In the genomic region with DNA sequence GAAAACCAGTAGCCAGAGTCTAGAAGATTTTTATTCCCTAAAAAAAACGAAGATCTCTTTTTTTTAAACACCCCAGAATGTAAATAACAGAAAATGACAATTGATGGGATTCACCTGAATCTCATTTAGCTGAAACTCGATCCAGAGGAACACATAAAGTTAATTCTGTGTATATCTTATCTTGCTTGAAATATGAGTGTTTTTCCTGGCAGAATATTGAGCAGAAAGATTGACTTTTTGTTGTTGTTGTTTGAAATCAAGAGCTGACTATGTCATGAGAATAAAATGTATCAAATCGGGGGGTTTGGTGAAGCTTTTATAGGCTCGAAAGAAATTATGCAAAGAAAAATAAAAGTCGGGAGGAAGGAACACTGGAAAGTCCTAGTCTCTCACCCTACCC, we compare ENCODE assay signal across 24 mouse cellular contexts.
DNase-seq lines count a peak whose midpoint lies in the region; ATAC-seq lines count a peak whose summit lies in the region.
"Had no signal": no experiment of that assay in that cellular context is flagged by ENCODE, and none has a peak within 500 bp of the region (broad histone marks: within the 10 kb centered on the region; RNA-seq: fewer than 3 reads in every experiment).

No protein-coding gene starts in this region.

- peak overlapping the region; percentile 62 for H3K27ac ChIP-seq in kidney, embryonic 14.5 days (ENCODE audit: low read depth, low read length)
- H3K27ac ChIP-seq in kidney, embryonic 16.5 days (ENCODE audit: low read length) = 0 out of 2 replicates have a peak overlapping the region, but pooled peaks have one; percentile 2
- H3K27ac ChIP-seq in midbrain, embryonic 11.5 days (ENCODE audit: low read depth, low read length) = no peak overlapping the region
- H3K27ac ChIP-seq in midbrain, embryonic 13.5 days = no peak overlapping the region
- H3K27ac ChIP-seq: embryonic facial prominence, embryonic 10.5 days; embryonic facial prominence, embryonic 12.5 days; forebrain, embryonic 13.5 days; forebrain, embryonic 15.5 days had no signal

- H3K4me2 ChIP-seq in kidney, embryonic 14.5 days (replicated peaks; ENCODE audit: low read depth, low read length) = no peak overlapping the region
- H3K4me2 ChIP-seq in kidney, embryonic 16.5 days (replicated peaks; ENCODE audit: low read depth, low read length) = no peak overlapping the region
- no peak overlapping the region for H3K4me2 ChIP-seq in midbrain, embryonic 11.5 days
- H3K4me2 ChIP-seq in midbrain, embryonic 13.5 days (replicated peaks) = no peak overlapping the region
- H3K4me2 ChIP-seq: embryonic facial prominence, embryonic 12.5 days; forebrain, embryonic 13.5 days; forebrain, embryonic 15.5 days had no signal

- H3K9me3 ChIP-seq in kidney, embryonic 14.5 days (ENCODE audit: control insufficient read depth, low read length) = no peaks in the 10 kb centered on the region
- no peaks in the 10 kb centered on the region for H3K9me3 ChIP-seq in kidney, embryonic 16.5 days (ENCODE audit: low read length)
- H3K9me3 ChIP-seq in midbrain, embryonic 11.5 days (ENCODE audit: control insufficient read depth, low read length) = no peaks in the 10 kb centered on the region
- H3K9me3 ChIP-seq in midbrain, embryonic 13.5 days = no peaks in the 10 kb centered on the region
- H3K9me3 ChIP-seq: embryonic facial prominence, embryonic 10.5 days; embryonic facial prominence, embryonic 12.5 days; forebrain, embryonic 13.5 days; forebrain, embryonic 15.5 days had no signal

- no peaks in the 10 kb centered on the region for H3K27me3 ChIP-seq in kidney, embryonic 14.5 days (ENCODE audit: control insufficient read depth, insufficient read depth, low read length)
- no peaks in the 10 kb centered on the region for H3K27me3 ChIP-seq in kidney, embryonic 16.5 days (ENCODE audit: insufficient read depth, low read length)
- no peaks in the 10 kb centered on the region for H3K27me3 ChIP-seq in midbrain, embryonic 11.5 days (ENCODE audit: control insufficient read depth, insufficient read depth, low read length)
- H3K27me3 ChIP-seq in midbrain, embryonic 13.5 days = no peaks in the 10 kb centered on the region
- H3K27me3 ChIP-seq: CH12.LX; embryonic facial prominence, embryonic 12.5 days; forebrain, embryonic 13.5 days; forebrain, embryonic 15.5 days had no signal

- no peak overlapping the region for H3K4me3 ChIP-seq in kidney, embryonic 14.5 days (ENCODE audit: low read length)
- H3K4me3 ChIP-seq in kidney, embryonic 16.5 days (ENCODE audit: low read length) = no peak overlapping the region
- no peak overlapping the region for H3K4me3 ChIP-seq in midbrain, embryonic 11.5 days (ENCODE audit: low read depth, low read length)
- H3K4me3 ChIP-seq in midbrain, embryonic 13.5 days (replicated peaks) = no peak overlapping the region
- H3K4me3 ChIP-seq: embryonic facial prominence, embryonic 10.5 days; embryonic facial prominence, embryonic 12.5 days; forebrain, embryonic 13.5 days; forebrain, embryonic 15.5 days had no signal

- WGBS in kidney, embryonic 14.5 days = 31% methylated on average over 5 of the region's 5 CpGs
- WGBS in kidney, embryonic 16.5 days = 32% methylated on average over 5 of the region's 5 CpGs
- WGBS in midbrain, embryonic 11.5 days = 78% methylated on average over 5 of the region's 5 CpGs
- 80% methylated on average over 5 of the region's 5 CpGs for WGBS in midbrain, embryonic 13.5 days

- H3K4me1 ChIP-seq in kidney, embryonic 14.5 days (ENCODE audit: control insufficient read depth, insufficient read depth, low read length) = no peaks in the 10 kb centered on the region
- H3K4me1 ChIP-seq in kidney, embryonic 16.5 days (ENCODE audit: insufficient read depth, low read length) = no peaks in the 10 kb centered on the region
- H3K4me1 ChIP-seq in midbrain, embryonic 11.5 days (ENCODE audit: control insufficient read depth, insufficient read depth, low read length) = no peaks in the 10 kb centered on the region
- H3K4me1 ChIP-seq in midbrain, embryonic 13.5 days (replicated peaks) = peaks cover 9% of the 10 kb centered on the region; the same call in 1 of the 2 replicates
- H3K4me1 ChIP-seq: embryonic facial prominence, embryonic 10.5 days; embryonic facial prominence, embryonic 12.5 days had no signal

- ATAC-seq in kidney, embryonic 14.5 days (ENCODE audit: low FRiP score, low TSS enrichment) = peak; percentile 64; the same call in 1 of the 2 replicates
- 0 out of 2 replicates have a peak, but pooled peaks have one; percentile 31 for ATAC-seq in kidney, embryonic 16.5 days (ENCODE audit: low FRiP score, low TSS enrichment)
- no peak for ATAC-seq in midbrain, embryonic 11.5 days (ENCODE audit: low FRiP score)
- ATAC-seq in midbrain, embryonic 13.5 days = no peak
- ATAC-seq: activated CD4-positive, CD25-positive, alpha-beta regulatory T cell, adult 4 months; CD4-positive, CD25-positive, alpha-beta regulatory T cell, adult 4 months; forebrain, embryonic 13.5 days; forebrain, embryonic 15.5 days; Patski had no signal

- no peak for DNase-seq in kidney, adult 8-10 months
- no peak for DNase-seq in kidney, adult 11 months
- DNase-seq in midbrain, embryonic 11.5 days (ENCODE audit: low spot score, missing footprints) = peak; percentile 28
- DNase-seq: adrenal gland, adult 8-10 months; adrenal gland, postnatal 14 days; adrenal gland, postnatal 36 days; B cell, adult 2 months; cerebellum, adult 11-12 months; cerebellum, adult 2 months; cerebellum, adult 9-10 months; cerebellum, postnatal 10 days; cerebellum, postnatal 25 days had no signal

- H3K36me3 ChIP-seq in kidney, embryonic 14.5 days (ENCODE audit: control insufficient read depth, insufficient read depth, low read length) = no peaks in the 10 kb centered on the region
- H3K36me3 ChIP-seq in kidney, embryonic 16.5 days (ENCODE audit: insufficient read depth, low read length) = no peaks in the 10 kb centered on the region
- H3K36me3 ChIP-seq in midbrain, embryonic 11.5 days (ENCODE audit: control insufficient read depth, insufficient read depth, low read length) = no peaks in the 10 kb centered on the region
- H3K36me3 ChIP-seq in midbrain, embryonic 13.5 days = peaks cover 9% of the 10 kb centered on the region
- H3K36me3 ChIP-seq: embryonic facial prominence, embryonic 12.5 days; G1E had no signal

- no peak overlapping the region for H3K9ac ChIP-seq in kidney, embryonic 14.5 days (ENCODE audit: low read depth, low read length)
- no peak overlapping the region for H3K9ac ChIP-seq in kidney, embryonic 16.5 days (replicated peaks; ENCODE audit: low read length)
- no peak overlapping the region for H3K9ac ChIP-seq in midbrain, embryonic 11.5 days (ENCODE audit: low read length)
- H3K9ac ChIP-seq in midbrain, embryonic 13.5 days (replicated peaks) = no peak overlapping the region
- H3K9ac ChIP-seq: embryonic facial prominence, embryonic 12.5 days; forebrain, embryonic 13.5 days; forebrain, embryonic 15.5 days had no signal

Comparison
In these comparisons a context has a peak if more than half of its experiments do, and no peak if none do; other contexts are left out.
1. ATAC-seq: peak in kidney, embryonic 14.5 days (single experiment) and kidney, embryonic 16.5 days (single experiment); none in midbrain, embryonic 11.5 days (single experiment) and midbrain, embryonic 13.5 days (single experiment).
2. H3K27ac ChIP-seq: peak in kidney, embryonic 14.5 days (single experiment) and kidney, embryonic 16.5 days (single experiment); none in midbrain, embryonic 11.5 days (single experiment) and midbrain, embryonic 13.5 days (single experiment).